Mouse (Mus musculus) heart, embryonic 16.5 days (tissue): ENCODE data around the gene Gm7073. TPM values are rescaled to one million over a fixed set of nuclear protein-coding genes. Genes with fewer than 3 reads are reported as not detected.

Experiments
- ATAC-seq: fragments of 200-750 bp; cut with Nextera tagmentation; replicated peaks from 2 replicates; pipeline ENCODE4 v1.8.0; 2017; ENCODE audit warnings: moderate number of reproducible peaks; ENCODE audit not compliant: insufficient read depth, low FRiP score; ENCODE audit errors: extremely low read depth
- H3K27ac ChIP-seq: fragments of 300-500 bp; sonication (generic); 2 replicates; pipeline ENCODE4 v1.5.1; 2014; ENCODE audit warnings: mild to moderate bottlenecking, low read length, control low read depth, moderate library complexity
- H3K27me3 ChIP-seq: fragments of 300-500 bp; sonication (generic); 2 replicates; pipeline ENCODE4 v1.6.1; 2014; ENCODE audit warnings: low read length, mixed read lengths; ENCODE audit not compliant: control insufficient read depth, insufficient read depth
- H3K36me3 ChIP-seq: fragments of 300-500 bp; sonication (generic); 2 replicates; pipeline ENCODE4 v1.6.1; 2014; ENCODE audit not compliant: control insufficient read depth, insufficient read depth
- H3K4me1 ChIP-seq: fragments of 300-500 bp; sonication (generic); 2 replicates; pipeline ENCODE4 v1.6.1; 2014; ENCODE audit warnings: low read length, mixed read lengths; ENCODE audit not compliant: control insufficient read depth, insufficient read depth
- H3K4me2 ChIP-seq: fragments of 300-500 bp; sonication (generic); 2 replicates; pipeline ENCODE4 v1.6.1; 2014; ENCODE audit warnings: low read depth, mild to moderate bottlenecking, control low read depth, low read length
- H3K4me3 ChIP-seq: fragments of 300-500 bp; sonication (generic); 2 replicates; pipeline ENCODE4 v1.5.1; 2014; ENCODE audit warnings: mild to moderate bottlenecking, control low read depth, low read length
- H3K9ac ChIP-seq: fragments of 300-500 bp; sonication (generic); 2 replicates; pipeline ENCODE4 v1.6.1; 2014; ENCODE audit warnings: low read length, control low read depth
- H3K9me3 ChIP-seq: fragments of 300-500 bp; sonication (generic); replicated peaks from 2 replicates; pipeline ENCODE4 v1.6.1; 2016; ENCODE audit warnings: low read length; ENCODE audit not compliant: control insufficient read depth
- WGBS: fragments of 180-500 bp; shearing (Covaris S2); extraction: QIAGEN DNeasy Blood & Tissue Kit; methylation state at CpG from one replicate; pipeline ENCODE4 v1.1.7; 2014; 5-methylcytosine and 5-hydroxymethylcytosine counted together
- polyA plus RNA-seq: library from polyadenylated mRNA; unstranded; fragments of >200 nt; fragmentation: Nextera tagmentation; extraction: Ambion mirVana; gene quantifications from 2 replicates; pipeline ENCODE4 v1.2.1, GENCODE M21; 2015

Gene Gm7073
- polyA plus RNA-seq, result not detected in 2 replicates

GRCm38 (mm10) chrX:60539149-60539548, at the start of gene Gm7073:
Gene Gm7073 (minus strand): TSS chrX:60539249.
- Histone ChIP-seq H3K27ac (no peak within 1 kb of the TSS), H3K27me3 (no peaks in the 10 kb centered on the region), H3K4me2 (no peak within 1 kb of the TSS), H3K9me3 (no peaks in the 10 kb centered on the region), H3K4me1 (no peaks in the 10 kb centered on the region), H3K36me3 (no peaks in the 10 kb centered on the region), H3K9ac (no peak within 1 kb of the TSS), H3K4me3 (no peak within 1 kb of the TSS)
- no peak for ATAC-seq

GRCm38 (mm10) chrX:60570539-60570938, 31.5 kb upstream of the Gm7073 start:
- H3K36me3 ChIP-seq, result no peaks in the 10 kb centered on the region
- WGBS, result 41% methylated on average over 1 of the region's 1 CpGs
- H3K9me3 ChIP-seq, result no peaks in the 10 kb centered on the region
- H3K9ac ChIP-seq, result no peak overlapping the region
- H3K4me1 ChIP-seq, result no peaks in the 10 kb centered on the region
- no peak overlapping the region for H3K4me3 ChIP-seq
- H3K27ac ChIP-seq, result no peak overlapping the region
- H3K4me2 ChIP-seq, result no peak overlapping the region
- no peaks in the 10 kb centered on the region for H3K27me3 ChIP-seq
- ATAC-seq, result no peak

GRCm38 (mm10) chrX:60569047-60569446, 30.0 kb upstream of the Gm7073 start:
- no peaks in the 10 kb centered on the region for H3K27me3 ChIP-seq

GRCm38 (mm10) chrX:60555242-60555641, 16.2 kb upstream of the Gm7073 start:
- no peak overlapping the region for H3K9ac ChIP-seq
- no peak overlapping the region for H3K4me2 ChIP-seq
- H3K27ac ChIP-seq, result no peak overlapping the region
- H3K4me3 ChIP-seq, result no peak overlapping the region
- ATAC-seq, result no peak
- WGBS, result 54% methylated on average over 4 of the region's 4 CpGs
- H3K27me3 ChIP-seq, result no peaks in the 10 kb centered on the region
- H3K36me3 ChIP-seq, result no peaks in the 10 kb centered on the region
- H3K9me3 ChIP-seq, result no peaks in the 10 kb centered on the region
- no peaks in the 10 kb centered on the region for H3K4me1 ChIP-seq

More at GRCm38 (mm10) chrX:60569047-60569446, 30.0 kb upstream of the Gm7073 start:
- Histone ChIP-seq H3K4me1 (no peaks in the 10 kb centered on the region), H3K9me3 (no peaks in the 10 kb centered on the region), H3K36me3 (no peaks in the 10 kb centered on the region), H3K9ac (no peak overlapping the region), H3K4me3 (no peak overlapping the region), H3K27ac (no peak overlapping the region), H3K4me2 (no peak overlapping the region)
- ATAC-seq, result no peak

- Histone ChIP-seq H3K27ac (no peak overlapping the region), H3K9me3 (no peaks in the 10 kb centered on the region), H3K27me3 (0 out of 2 replicates have a peak, but pooled peaks cover 2% of the 10 kb centered on the region), H3K4me3 (peak overlapping the region; percentile 60), H3K36me3 (no peaks in the 10 kb centered on the region), H3K9ac (peak overlapping the region; percentile 67), H3K4me1 (no peaks in the 10 kb centered on the region), H3K4me2 (peak overlapping the region; percentile 72)
- peak; percentile 90 for ATAC-seq
- 21% methylated on average over 50 of the region's 113 CpGs for WGBS
Measured at GRCm38 (mm10) chrX:60547444-60548304, 8.6 kb upstream of the Gm7073 start.

GRCm38 (mm10) chrX:60547098-60547443, 8.0 kb upstream of the Gm7073 start:
- no peak for ATAC-seq
- 0 out of 2 replicates have a peak, but pooled peaks cover 2% of the 10 kb centered on the region for H3K27me3 ChIP-seq
- H3K4me1 ChIP-seq, result no peaks in the 10 kb centered on the region
- H3K27ac ChIP-seq, result no peak overlapping the region
- H3K36me3 ChIP-seq, result no peaks in the 10 kb centered on the region
- H3K9me3 ChIP-seq, result no peaks in the 10 kb centered on the region
- peak overlapping the region; percentile 60 for H3K4me3 ChIP-seq
- H3K4me2 ChIP-seq, result peak overlapping the region; percentile 72
- 18% methylated on average over 16 of the region's 16 CpGs for WGBS
- peak overlapping the region; percentile 67 for H3K9ac ChIP-seq

- no peak for ATAC-seq
- no peaks in the 10 kb centered on the region for H3K36me3 ChIP-seq
- H3K9me3 ChIP-seq, result no peaks in the 10 kb centered on the region
- no peaks in the 10 kb centered on the region for H3K4me1 ChIP-seq
- no peak overlapping the region for H3K27ac ChIP-seq
- H3K4me3 ChIP-seq, result no peak overlapping the region
- WGBS, result 32% methylated on average over 3 of the region's 3 CpGs
- 0 out of 2 replicates have a peak, but pooled peaks cover 2% of the 10 kb centered on the region for H3K27me3 ChIP-seq
- H3K4me2 ChIP-seq, result no peak overlapping the region
- H3K9ac ChIP-seq, result no peak overlapping the region
Measured at GRCm38 (mm10) chrX:60545906-60546305, 6.9 kb upstream of the Gm7073 start.

- 33% methylated on average over 1 of the region's 1 CpGs for WGBS
Measured at GRCm38 (mm10) chrX:60545444-60545843, 6.4 kb upstream of the Gm7073 start.

GRCm38 (mm10) chrX:60544098-60544497, 5.0 kb upstream of the Gm7073 start:
- Histone ChIP-seq H3K27ac (no peak overlapping the region), H3K9ac (no peak overlapping the region), H3K4me1 (no peaks in the 10 kb centered on the region), H3K9me3 (no peaks in the 10 kb centered on the region), H3K27me3 (0 out of 2 replicates have a peak, but pooled peaks cover 2% of the 10 kb centered on the region), H3K36me3 (no peaks in the 10 kb centered on the region), H3K4me3 (no peak overlapping the region), H3K4me2 (no peak overlapping the region)
- WGBS, result 50% methylated on average over 4 of the region's 4 CpGs
- ATAC-seq, result no peak

More at GRCm38 (mm10) chrX:60545444-60545843, 6.4 kb upstream of the Gm7073 start:
- Histone ChIP-seq H3K9me3 (no peaks in the 10 kb centered on the region), H3K4me1 (no peaks in the 10 kb centered on the region), H3K4me2 (no peak overlapping the region), H3K36me3 (no peaks in the 10 kb centered on the region), H3K27me3 (0 out of 2 replicates have a peak, but pooled peaks cover 2% of the 10 kb centered on the region), H3K4me3 (no peak overlapping the region), H3K9ac (no peak overlapping the region), H3K27ac (no peak overlapping the region)
- no peak for ATAC-seq
